Mouse (Mus musculus) liver, adult 2 months (tissue): Measurements from ENCODE around the gene Tenm3. TPM values are rescaled to one million over a fixed set of nuclear protein-coding genes. Genes with fewer than 3 reads are reported as not detected.

Source experiments
- DNase-seq: peaks from one replicate; pipeline ENCODE4 v3.0.0-alpha.2; 2011; ENCODE audit warnings: low read depth, low spot score; ENCODE audit errors: extremely low read depth
- H3K27ac ChIP-seq: fragments of 200-500 bp; replicated peaks from 2 replicates; pipeline ENCODE4 v1.5.1; 2012; ENCODE audit warnings: low read depth, mild to moderate bottlenecking, control low read depth, inconsistent platforms, low read length; ENCODE audit not compliant: insufficient read depth
- H3K27me3 ChIP-seq: fragments of 200-500 bp; 2 replicates; pipeline ENCODE4 v1.6.1; 2012; ENCODE audit warnings: mild to moderate bottlenecking, moderate library complexity, low read length, inconsistent platforms; ENCODE audit not compliant: control insufficient read depth, insufficient read depth
- H3K36me3 ChIP-seq: fragments of 200-500 bp; 2 replicates; pipeline ENCODE4 v1.6.1; 2012; ENCODE audit warnings: low read length, inconsistent platforms; ENCODE audit not compliant: control insufficient read depth, insufficient read depth
- H3K4me1 ChIP-seq: fragments of 200-500 bp; 2 replicates; pipeline ENCODE4 v1.6.1; 2011; ENCODE audit warnings: low read length; ENCODE audit not compliant: control insufficient read depth, insufficient read depth
- H3K4me3 ChIP-seq: fragments of 200-500 bp; 2 replicates; pipeline ENCODE4 v1.5.1; 2011; ENCODE audit warnings: low read depth, mild to moderate bottlenecking, control low read depth, low read length, moderate library complexity; ENCODE audit not compliant: insufficient read depth
- H3K79me2 ChIP-seq: fragments of 200-500 bp; 2 replicates; pipeline ENCODE4 v1.6.1; 2012; ENCODE audit warnings: inconsistent platforms, mild to moderate bottlenecking, low read length, moderate library complexity; ENCODE audit not compliant: control insufficient read depth, insufficient read depth
- H3K9ac ChIP-seq: fragments of 200-500 bp; 2 replicates; pipeline ENCODE4 v1.6.1; 2012; ENCODE audit warnings: low read depth, mild to moderate bottlenecking, control low read depth, inconsistent platforms, low read length
- CTCF ChIP-seq: fragments of 200-500 bp; IDR thresholded peaks from 2 replicates; pipeline ENCODE4 v1.5.1; 2011; ENCODE audit warnings: low read depth, low read length, control low read depth
- POLR2A ChIP-seq: fragments of 200-500 bp; IDR thresholded peaks from 2 replicates; pipeline ENCODE4 v1.6.1; 2011; ENCODE audit warnings: low read length, control low read depth; ENCODE audit not compliant: insufficient read depth; ENCODE audit errors: extremely low read depth
- WGBS: fragments of 180-500 bp; shearing (Covaris S2); methylation state at CpG from one replicate; pipeline ENCODE4 v1.1.7; 2018; 5-methylcytosine and 5-hydroxymethylcytosine counted together
- polyA plus RNA-seq: library from polyadenylated mRNA; depleted of rRNA; stranded (reverse); fragments of >200 nt; gene quantifications from 2 replicates; pipeline ENCODE4 v1.2.3, GENCODE M21; 2012
- total RNA-seq: library from RNA; depleted of rRNA; stranded (reverse); fragments of >200 nt; gene quantifications from 2 replicates; pipeline ENCODE4 v1.2.3, GENCODE M21; 2014

The Tenm3 gene
- total and polyA plus RNA-seq, 2 experiments: 5.3 to 12.5 TPM

GRCm38 (mm10) chr8:48508641-48509599 is 334.8 kb downstream of the Tenm3 start:
- WGBS: 88% methylated on average over 29 of the region's 29 CpGs

GRCm38 (mm10) chr8:48507719-48508501 is 335.8 kb downstream of the Tenm3 start:
- Histone ChIP-seq H3K4me3 (no peak overlapping the region), H3K36me3 (no peaks in the 10 kb centered on the region), H3K9ac (no peak overlapping the region), H3K4me1 (no peaks in the 10 kb centered on the region), H3K79me2 (peaks cover 5% of the 10 kb centered on the region; the same call in 1 of the 2 replicates), H3K27ac (no peak overlapping the region), H3K27me3 (no peaks in the 10 kb centered on the region)
- TF ChIP-seq POLR2A (no peak), CTCF (no peak)
- WGBS: 92% methylated on average over 10 of the region's 10 CpGs
- no peak for DNase-seq

More at GRCm38 (mm10) chr8:48508641-48509599, 334.8 kb downstream of the Tenm3 start:
- DNase-seq: no peak
- H3K36me3 ChIP-seq: no peaks in the 10 kb centered on the region
- no peak overlapping the region for H3K9ac ChIP-seq
- peaks cover 2% of the 10 kb centered on the region; the same call in 1 of the 2 replicates for H3K79me2 ChIP-seq
- H3K27me3 ChIP-seq: no peaks in the 10 kb centered on the region
- H3K27ac ChIP-seq: no peak overlapping the region
- no peak overlapping the region for H3K4me3 ChIP-seq
- no peaks in the 10 kb centered on the region for H3K4me1 ChIP-seq
- no peak for TF ChIP-seq CTCF
- TF ChIP-seq POLR2A: no peak

GRCm38 (mm10) chr8:48492491-48492890 is 351.3 kb downstream of the Tenm3 start:
- peaks cover 3% of the 10 kb centered on the region; the same call in 1 of the 2 replicates for H3K4me1 ChIP-seq
- H3K9ac ChIP-seq: no peak overlapping the region
- H3K36me3 ChIP-seq: no peaks in the 10 kb centered on the region
- H3K4me3 ChIP-seq: no peak overlapping the region
- TF ChIP-seq CTCF: no peak
- TF ChIP-seq POLR2A: no peak
- no peaks in the 10 kb centered on the region for H3K27me3 ChIP-seq
- H3K79me2 ChIP-seq: no peaks in the 10 kb centered on the region; the same call in 1 of the 2 replicates
- DNase-seq: peak; percentile 35
- 79% methylated on average over 5 of the region's 5 CpGs for WGBS
- H3K27ac ChIP-seq: no peak overlapping the region

DNA sequence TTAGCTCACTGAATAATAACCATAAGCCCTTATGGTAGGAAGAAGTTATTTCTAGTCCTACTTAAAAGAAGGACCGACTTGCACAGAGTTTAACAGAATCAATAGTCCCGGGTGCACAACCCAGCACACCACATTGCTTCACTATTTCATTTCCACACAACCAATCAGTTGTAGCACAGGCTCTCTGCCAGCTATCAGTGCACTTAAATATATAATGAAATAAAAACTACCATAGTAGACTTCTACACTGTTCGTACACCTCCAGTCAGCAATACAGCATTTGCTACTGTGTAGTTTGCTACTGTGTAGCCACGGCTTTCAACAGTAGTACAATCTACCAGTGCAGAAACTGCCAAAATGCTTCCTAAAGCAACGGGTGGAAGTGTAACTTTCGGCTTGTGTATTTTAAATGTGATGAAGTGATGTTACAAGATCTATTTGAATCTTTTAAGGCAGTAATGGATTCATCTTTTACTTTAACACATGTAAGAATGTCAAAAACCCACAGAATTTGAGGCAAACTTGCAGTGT is 353.1 kb downstream of the Tenm3 start:
- no peak overlapping the region for H3K9ac ChIP-seq
- TF ChIP-seq CTCF (no peak), POLR2A (no peak)
- WGBS: 37% methylated on average over 6 of the region's 6 CpGs
- H3K79me2 ChIP-seq: no peaks in the 10 kb centered on the region; the same call in 1 of the 2 replicates
- DNase-seq: peak; percentile 64
- H3K27me3 ChIP-seq: no peaks in the 10 kb centered on the region
- H3K27ac ChIP-seq: no peak overlapping the region
- no peak overlapping the region for H3K4me3 ChIP-seq
- H3K4me1 ChIP-seq: peaks cover 3% of the 10 kb centered on the region; the same call in 1 of the 2 replicates
- no peaks in the 10 kb centered on the region for H3K36me3 ChIP-seq

GRCm38 (mm10) chr8:48489936-48490634 is 353.7 kb downstream of the Tenm3 start:
- Histone ChIP-seq H3K36me3 (no peaks in the 10 kb centered on the region), H3K4me3 (no peak overlapping the region), H3K27me3 (no peaks in the 10 kb centered on the region), H3K79me2 (no peaks in the 10 kb centered on the region; the same call in 1 of the 2 replicates), H3K27ac (no peak overlapping the region), H3K9ac (no peak overlapping the region), H3K4me1 (peaks cover 3% of the 10 kb centered on the region; the same call in 1 of the 2 replicates)
- WGBS: 85% methylated on average over 18 of the region's 18 CpGs
- no peak for TF ChIP-seq CTCF
- TF ChIP-seq POLR2A: no peak
- DNase-seq: no peak
